Mouse (Mus musculus) heart, embryonic 13.5 days (tissue): ENCODE data around the gene Gm49391. TPM values are rescaled to one million over a fixed set of nuclear protein-coding genes. Genes with fewer than 3 reads are reported as not detected.
"Not testable (repeated sequence)": the region's sequence is repeated elsewhere in the genome, so short reads cannot be mapped to it uniquely, and the experiment has no call there.

Experiments
- ATAC-seq: fragments of 200-750 bp; cut with Nextera tagmentation; 2 replicates; pipeline ENCODE4 v1.8.0; 2017; ENCODE audit warnings: moderate TSS enrichment; ENCODE audit not compliant: insufficient number of reproducible peaks, low FRiP score, low TSS enrichment; ENCODE audit errors: extremely low read depth
- H3K27ac ChIP-seq: fragments of 300-500 bp; sonication (generic); replicated peaks from 2 replicates; pipeline ENCODE4 v1.5.1; 2015; ENCODE audit warnings: moderate library complexity, mild to moderate bottlenecking, inconsistent platforms
- H3K27me3 ChIP-seq: fragments of 300-500 bp; sonication (generic); replicated peaks from 2 replicates; pipeline ENCODE4 v1.6.1; 2015; ENCODE audit warnings: mild to moderate bottlenecking, inconsistent platforms
- H3K36me3 ChIP-seq: fragments of 300-500 bp; sonication (generic); 2 replicates; pipeline ENCODE4 v1.6.1; 2015; ENCODE audit warnings: mild to moderate bottlenecking, inconsistent platforms
- H3K4me1 ChIP-seq: fragments of 300-500 bp; sonication (generic); 2 replicates; pipeline ENCODE4 v1.6.1; 2015; ENCODE audit warnings: inconsistent platforms
- H3K4me2 ChIP-seq: fragments of 300-500 bp; sonication (generic); 2 replicates; pipeline ENCODE4 v1.6.1; 2015; ENCODE audit warnings: inconsistent platforms, mild to moderate bottlenecking, moderate library complexity
- H3K4me3 ChIP-seq: fragments of 300-500 bp; sonication (generic); 2 replicates; pipeline ENCODE4 v1.5.1; 2015; ENCODE audit warnings: moderate library complexity, mild to moderate bottlenecking, inconsistent platforms
- H3K9ac ChIP-seq: fragments of 300-500 bp; sonication (generic); 2 replicates; pipeline ENCODE4 v1.6.1; 2015; ENCODE audit warnings: inconsistent platforms, mild to moderate bottlenecking, moderate library complexity
- H3K9me3 ChIP-seq: fragments of 300-500 bp; sonication (generic); 2 replicates; pipeline ENCODE4 v1.6.1; 2016; ENCODE audit warnings: inconsistent platforms
- WGBS: fragments of 180-500 bp; shearing (Covaris S2); methylation state at CpG from one replicate; pipeline ENCODE4 v1.1.7; 2015; ENCODE audit warnings: mixed read lengths; 5-methylcytosine and 5-hydroxymethylcytosine counted together
- polyA plus RNA-seq: library from polyadenylated mRNA; unstranded; fragments of >200 nt; fragmentation: Nextera tagmentation; extraction: Ambion mirVana; gene quantifications from 2 replicates; pipeline ENCODE4 v1.2.1, GENCODE M21; 2015

The Gm49391 gene
- polyA plus RNA-seq: 3.9 TPM in 1 of 2 replicates, not detected in the other

DNA sequence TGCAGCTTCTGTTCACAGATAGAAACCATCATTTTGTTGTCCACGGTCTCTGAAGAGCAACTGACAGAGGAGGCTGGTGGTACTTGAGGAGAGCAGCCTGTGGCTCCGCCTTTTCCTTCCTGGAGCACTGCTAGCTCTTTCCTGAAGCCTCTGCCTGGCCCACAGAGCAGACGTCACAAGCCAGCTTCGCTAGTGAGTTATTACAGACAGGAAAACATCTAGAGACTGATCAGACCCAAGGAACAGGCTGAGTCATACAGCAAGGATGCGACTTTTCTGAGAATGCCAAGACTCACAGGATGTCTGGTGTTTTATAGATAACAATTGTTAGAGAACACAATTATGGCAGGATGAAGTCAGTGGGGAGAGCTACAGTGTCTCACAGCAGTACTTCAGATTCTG, at the start of gene Gm49391, which contains the start of gene Ctla2a:
Gene Gm49391, minus strand, starts transcription at position 72 of the 402 bp plus-strand sequence.
Gene Ctla2a, minus strand, starts transcription at position 126 of the 402 bp plus-strand sequence.
- Histone ChIP-seq H3K27me3 (no peaks in the 10 kb centered on the region), H3K9me3 (peaks cover 11% of the 10 kb centered on the region; the same call in 1 of the 2 replicates), H3K9ac (no peak within 1 kb of the TSS), H3K4me2 (peak within 1 kb of the TSS; percentile 28), H3K36me3 (0 out of 2 replicates have a peak, but pooled peaks cover 3% of the 10 kb centered on the region), H3K27ac (peak within 1 kb of the TSS; percentile 73), H3K4me3 (no peak within 1 kb of the TSS), H3K4me1 (no peaks in the 10 kb centered on the region)
- 39% methylated on average over 5 of the region's 5 CpGs for WGBS
- ATAC-seq: peak; percentile 61

DNA sequence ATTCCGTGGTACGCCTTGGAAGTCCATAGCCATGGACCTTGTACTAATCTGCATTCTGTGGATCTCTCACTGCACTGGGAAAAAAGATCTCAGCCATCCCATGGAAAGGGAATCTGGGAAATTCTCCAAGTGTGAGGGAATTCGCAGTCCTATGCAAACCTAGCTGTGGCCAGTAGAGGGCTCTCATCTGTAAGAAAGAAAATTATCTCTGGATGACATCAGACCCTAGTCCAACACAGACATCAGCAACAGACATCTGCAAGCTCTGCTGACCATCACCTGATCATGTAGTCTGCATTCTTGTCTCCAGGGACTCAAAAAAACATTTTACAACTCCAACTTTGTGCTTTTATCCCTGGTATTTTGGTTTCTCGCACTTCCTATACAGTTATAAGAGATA, 35.9 kb upstream of the Gm49391 start:
- not testable (repeated sequence) for H3K27me3 ChIP-seq, H3K36me3 ChIP-seq, ATAC-seq, H3K4me2 ChIP-seq, H3K9ac ChIP-seq, H3K27ac ChIP-seq, H3K9me3 ChIP-seq, H3K4me3 ChIP-seq, H3K4me1 ChIP-seq
- WGBS: 55% methylated on average over 4 of the region's 4 CpGs

DNA sequence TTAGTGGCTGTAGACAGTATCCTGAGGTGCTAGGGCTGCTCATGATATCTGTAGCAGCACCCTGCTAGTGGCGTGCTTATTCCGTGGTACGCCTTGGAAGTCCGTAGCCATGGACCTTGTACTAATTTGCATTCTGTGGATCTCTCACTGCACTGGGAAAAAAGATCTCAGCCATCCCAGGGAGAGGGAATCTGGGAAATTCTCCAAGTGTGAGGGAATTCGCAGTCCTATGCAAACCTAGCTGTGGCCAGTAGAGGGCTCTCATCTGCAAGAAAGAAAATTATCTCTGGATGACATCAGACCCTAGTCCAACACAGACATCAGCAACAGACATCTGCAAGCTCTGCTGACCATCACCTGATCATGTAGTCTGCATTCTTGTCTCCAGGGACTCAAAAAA, 27.6 kb upstream of the Gm49391 start:
- not testable (repeated sequence) for H3K9me3 ChIP-seq, H3K27me3 ChIP-seq, H3K9ac ChIP-seq, H3K4me3 ChIP-seq, H3K4me2 ChIP-seq, H3K27ac ChIP-seq, H3K36me3 ChIP-seq, ATAC-seq, H3K4me1 ChIP-seq
- WGBS: 21% methylated on average over 4 of the region's 5 CpGs

DNA sequence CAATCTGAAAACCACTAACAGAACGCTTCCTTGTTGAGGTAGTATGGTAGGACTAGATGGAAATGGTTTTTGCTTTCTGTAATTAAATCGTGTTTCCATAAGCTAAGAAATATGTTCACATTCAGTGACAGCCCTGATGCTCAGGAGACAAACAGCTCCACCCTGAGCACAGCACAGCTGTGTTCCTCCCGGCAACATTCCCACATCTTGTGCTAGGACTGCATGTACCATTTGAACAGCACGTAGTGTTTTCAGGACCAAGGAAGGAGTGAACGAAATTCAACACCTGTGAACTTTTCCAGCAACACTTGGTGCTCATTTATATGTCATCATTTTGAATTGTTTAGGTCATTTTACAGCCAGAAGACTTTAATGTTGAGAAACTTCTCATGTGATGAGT, 25.3 kb upstream of the Gm49391 start:
- ATAC-seq: no peak
- Histone ChIP-seq H3K36me3 (no peaks in the 10 kb centered on the region), H3K27me3 (no peaks in the 10 kb centered on the region), H3K4me3 (no peak overlapping the region), H3K9me3 (peaks cover 12% of the 10 kb centered on the region; the same call in 1 of the 2 replicates), H3K9ac (no peak overlapping the region), H3K4me1 (no peaks in the 10 kb centered on the region), H3K27ac (no peak overlapping the region), H3K4me2 (no peak overlapping the region)
- 55% methylated on average over 5 of the region's 5 CpGs for WGBS

DNA sequence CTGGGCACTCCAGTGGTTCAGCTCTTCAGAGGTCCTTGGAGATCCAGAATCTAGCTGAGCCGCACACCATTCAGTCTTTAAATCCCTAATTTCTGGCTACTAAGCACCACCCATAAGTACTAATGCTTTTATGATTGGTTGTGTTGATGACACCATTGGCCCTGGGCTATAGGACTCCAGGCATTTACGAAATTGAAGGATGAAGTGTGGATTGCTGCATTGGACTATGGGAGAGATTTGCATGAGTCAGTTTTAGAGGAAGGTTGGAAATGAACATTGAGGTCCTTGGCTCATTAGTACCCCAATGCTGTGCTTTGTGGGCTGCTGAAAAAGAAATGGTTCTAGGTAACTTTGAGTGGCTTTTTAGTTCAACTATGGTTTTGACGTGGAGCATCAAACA, 5.5 kb upstream of the Gm49391 start, which contains the start of gene Tpbpa:
Gene Tpbpa, minus strand, starts transcription at position 101 of the 400 bp plus-strand sequence.
- not testable (repeated sequence) for H3K4me3 ChIP-seq, H3K36me3 ChIP-seq, H3K4me2 ChIP-seq, H3K27ac ChIP-seq, H3K27me3 ChIP-seq, H3K9me3 ChIP-seq, ATAC-seq, H3K4me1 ChIP-seq, H3K9ac ChIP-seq
- 74% methylated on average over 3 of the region's 3 CpGs for WGBS

DNA sequence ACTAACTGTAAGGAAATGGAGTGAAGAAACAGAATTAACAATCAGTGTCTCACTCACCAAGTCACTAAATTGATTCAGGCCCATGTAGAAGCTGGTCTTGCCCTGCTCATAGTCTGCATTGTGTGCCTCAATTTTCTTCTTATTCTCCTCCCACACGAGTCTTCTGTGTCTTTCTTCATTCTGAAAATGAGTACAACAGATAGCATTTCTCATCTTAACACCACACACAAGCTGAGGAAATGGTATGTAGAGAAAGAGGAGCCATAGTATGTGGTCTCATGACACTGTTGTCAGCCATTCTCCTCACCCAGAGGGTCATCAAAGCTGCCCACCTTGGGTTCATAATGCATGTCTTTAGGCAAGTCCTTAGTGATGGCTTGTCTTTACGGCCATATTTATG, 881 bp downstream of the Gm49391 start, which contains the start of gene Gm49393:
Gene Gm49393, minus strand, starts transcription at position 101 of the 400 bp plus-strand sequence.
- not testable (repeated sequence) for H3K27me3 ChIP-seq, H3K4me3 ChIP-seq, ATAC-seq, H3K9me3 ChIP-seq, H3K4me1 ChIP-seq, H3K9ac ChIP-seq, H3K36me3 ChIP-seq
- Histone ChIP-seq H3K4me2 (peak within 1 kb of the TSS; percentile 28), H3K27ac (0 out of 2 replicates have a peak within 1 kb of the TSS, but pooled peaks have one; percentile 39)
- 46% methylated on average over 2 of the region's 2 CpGs for WGBS

DNA sequence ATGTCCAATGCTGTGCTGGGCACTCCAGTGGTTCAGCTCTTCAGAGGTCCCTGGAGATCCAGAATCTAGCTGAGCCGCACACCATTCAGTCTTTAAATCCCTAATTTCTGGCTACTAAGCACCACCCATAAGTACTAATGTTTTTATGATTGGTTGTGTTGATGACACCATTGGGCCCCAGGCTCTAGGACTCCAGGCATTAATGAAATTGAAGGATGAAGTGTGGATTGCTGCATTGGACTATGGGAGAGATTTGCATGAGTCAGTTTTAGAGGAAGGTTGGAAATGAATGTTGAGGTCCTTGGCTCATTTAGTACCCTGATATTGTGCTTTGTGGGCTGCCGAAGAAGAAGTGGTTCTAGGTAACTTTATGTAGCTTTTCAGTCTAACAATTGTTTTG, 31.6 kb downstream of the Gm49391 start, which contains the start of gene Tpbpb:
Gene Tpbpb, minus strand, starts transcription at position 101 of the 400 bp plus-strand sequence.
- H3K9me3 ChIP-seq, H3K4me1 ChIP-seq, H3K4me2 ChIP-seq, H3K27ac ChIP-seq, H3K27me3 ChIP-seq, H3K9ac ChIP-seq, H3K36me3 ChIP-seq, H3K4me3 ChIP-seq, ATAC-seq: not testable (repeated sequence)
- 77% methylated on average over 2 of the region's 2 CpGs for WGBS

DNA sequence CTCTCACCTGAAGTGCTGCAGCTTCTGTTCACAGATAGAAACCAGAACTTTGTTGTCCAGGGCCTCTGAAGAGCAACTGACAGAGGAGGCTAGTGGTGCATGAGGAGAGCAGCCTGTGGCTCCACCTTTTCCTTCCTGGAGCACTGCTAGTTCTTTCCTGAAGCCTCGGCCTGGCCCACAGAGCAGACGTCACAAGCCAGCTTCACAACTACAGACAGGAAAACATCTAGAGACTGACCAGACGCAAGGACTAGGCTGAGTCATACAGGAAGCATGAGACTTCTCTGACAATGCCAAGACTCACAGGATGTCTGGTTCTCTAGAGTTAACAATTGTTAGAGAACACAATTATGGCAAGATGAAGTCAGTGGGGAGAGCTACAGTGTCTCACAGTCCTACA, 39.0 kb downstream of the Gm49391 start, which contains the start of gene Ctla2b:
Gene Ctla2b, minus strand, starts transcription at position 120 of the 400 bp plus-strand sequence.
- H3K9me3 ChIP-seq: 0 out of 2 replicates have a peak, but pooled peaks cover 2% of the 10 kb centered on the region
- no peaks in the 10 kb centered on the region for H3K27me3 ChIP-seq
- H3K27ac ChIP-seq: peak within 1 kb of the TSS; percentile 65
- H3K4me1 ChIP-seq: no peaks in the 10 kb centered on the region
- H3K36me3 ChIP-seq: no peaks in the 10 kb centered on the region
- peak; percentile 68 for ATAC-seq
- no peak within 1 kb of the TSS for H3K9ac ChIP-seq
- no peak within 1 kb of the TSS for H3K4me3 ChIP-seq
- 41% methylated on average over 3 of the region's 3 CpGs for WGBS
- H3K4me2 ChIP-seq: no peak within 1 kb of the TSS

DNA sequence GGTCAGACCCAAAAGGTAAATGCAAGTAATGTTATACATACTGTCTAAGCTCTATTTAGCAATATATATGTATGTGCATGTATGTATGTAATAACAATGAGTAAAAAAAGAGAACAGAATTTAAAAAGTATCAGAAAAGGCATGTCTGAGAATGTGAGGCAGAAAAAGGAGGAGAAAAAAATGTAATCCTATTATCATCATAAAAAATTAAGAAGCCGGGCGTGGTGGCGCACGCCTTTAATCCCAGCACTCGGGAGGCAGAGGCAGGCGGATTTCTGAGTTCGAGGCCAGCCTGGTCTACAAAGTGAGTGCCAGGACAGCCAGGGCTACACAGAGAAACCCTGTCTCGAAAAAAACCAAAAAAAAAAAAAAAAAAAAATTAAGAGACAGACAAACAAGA, 39.6 kb downstream of the Gm49391 start, which contains the start of gene Gm49392:
Gene Gm49392, minus strand, starts transcription at position 101 of the 400 bp plus-strand sequence.
- not testable (repeated sequence) for H3K36me3 ChIP-seq, ATAC-seq, H3K4me3 ChIP-seq, H3K9me3 ChIP-seq, H3K27me3 ChIP-seq, H3K9ac ChIP-seq, H3K4me1 ChIP-seq, H3K4me2 ChIP-seq
- 75% methylated on average over 8 of the region's 8 CpGs for WGBS
- peak within 1 kb of the TSS; percentile 65 for H3K27ac ChIP-seq

DNA sequence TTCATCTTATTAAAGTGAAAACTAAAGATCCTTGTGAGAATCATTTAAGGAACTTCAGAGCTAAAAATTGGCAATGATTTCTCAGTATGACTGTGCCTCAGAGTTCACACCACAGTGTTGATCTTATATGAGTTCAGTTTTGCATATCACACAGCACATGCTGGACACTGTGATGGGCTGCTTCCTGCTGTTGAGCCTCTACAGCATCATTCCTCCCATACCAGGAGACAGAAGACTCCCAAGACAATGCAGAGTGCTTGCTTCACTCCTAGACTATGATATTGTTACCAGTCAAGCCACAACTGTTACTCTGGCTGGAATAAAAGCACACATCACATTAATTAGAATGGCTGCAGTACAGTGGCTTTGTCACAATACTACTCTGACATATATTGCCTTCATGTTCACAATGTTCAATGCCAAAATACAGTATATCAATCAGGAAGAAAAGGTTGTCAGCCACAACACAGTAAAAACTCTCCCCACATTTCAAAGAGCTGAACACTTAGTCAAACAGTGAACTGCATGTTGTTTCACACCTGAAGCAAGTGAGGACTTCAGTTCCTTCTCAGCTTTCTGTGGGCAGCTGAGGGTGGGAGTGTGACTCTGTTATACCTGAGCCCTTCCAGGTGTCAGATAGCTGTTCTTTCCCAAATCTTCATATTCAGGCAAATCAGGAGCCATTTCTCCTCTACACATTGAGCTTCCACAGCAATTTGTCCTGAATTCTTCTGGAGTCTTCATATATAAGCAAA, 40.8 kb downstream of the Gm49391 start:
- no peak for ATAC-seq
- Histone ChIP-seq H3K9me3 (0 out of 2 replicates have a peak, but pooled peaks cover 9% of the 10 kb centered on the region), H3K9ac (no peak overlapping the region), H3K27me3 (no peaks in the 10 kb centered on the region), H3K4me3 (no peak overlapping the region), H3K4me2 (no peak overlapping the region), H3K36me3 (no peaks in the 10 kb centered on the region), H3K27ac (no peak overlapping the region), H3K4me1 (no peaks in the 10 kb centered on the region)

DNA sequence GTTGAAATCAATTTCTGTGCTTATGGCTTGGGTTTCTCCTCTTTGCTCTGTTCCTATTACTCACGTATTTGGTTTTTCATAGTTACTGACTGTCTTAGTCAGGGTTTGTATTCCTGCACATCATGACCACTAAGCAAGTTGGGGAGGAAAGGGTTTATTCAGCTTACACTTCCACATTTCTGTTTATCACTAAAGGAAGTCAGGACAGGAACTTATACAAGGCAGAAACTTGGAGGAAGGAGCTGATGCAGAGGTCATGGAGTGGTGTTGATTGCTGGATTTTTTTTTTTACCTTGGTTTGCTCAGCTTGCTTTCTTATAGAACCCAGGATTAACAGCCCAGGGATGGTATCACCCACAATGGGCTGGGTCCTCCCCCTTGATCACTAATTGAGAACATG, 44.1 kb downstream of the Gm49391 start:
- Histone ChIP-seq H3K27me3 (no peaks in the 10 kb centered on the region), H3K27ac (no peak overlapping the region), H3K9ac (no peak overlapping the region), H3K9me3 (0 out of 2 replicates have a peak, but pooled peaks cover 13% of the 10 kb centered on the region), H3K36me3 (no peaks in the 10 kb centered on the region), H3K4me2 (no peak overlapping the region), H3K4me1 (no peaks in the 10 kb centered on the region), H3K4me3 (no peak overlapping the region)
- ATAC-seq: no peak
- 63% methylated on average over 1 of the region's 1 CpGs for WGBS
